In the genomic region with DNA sequence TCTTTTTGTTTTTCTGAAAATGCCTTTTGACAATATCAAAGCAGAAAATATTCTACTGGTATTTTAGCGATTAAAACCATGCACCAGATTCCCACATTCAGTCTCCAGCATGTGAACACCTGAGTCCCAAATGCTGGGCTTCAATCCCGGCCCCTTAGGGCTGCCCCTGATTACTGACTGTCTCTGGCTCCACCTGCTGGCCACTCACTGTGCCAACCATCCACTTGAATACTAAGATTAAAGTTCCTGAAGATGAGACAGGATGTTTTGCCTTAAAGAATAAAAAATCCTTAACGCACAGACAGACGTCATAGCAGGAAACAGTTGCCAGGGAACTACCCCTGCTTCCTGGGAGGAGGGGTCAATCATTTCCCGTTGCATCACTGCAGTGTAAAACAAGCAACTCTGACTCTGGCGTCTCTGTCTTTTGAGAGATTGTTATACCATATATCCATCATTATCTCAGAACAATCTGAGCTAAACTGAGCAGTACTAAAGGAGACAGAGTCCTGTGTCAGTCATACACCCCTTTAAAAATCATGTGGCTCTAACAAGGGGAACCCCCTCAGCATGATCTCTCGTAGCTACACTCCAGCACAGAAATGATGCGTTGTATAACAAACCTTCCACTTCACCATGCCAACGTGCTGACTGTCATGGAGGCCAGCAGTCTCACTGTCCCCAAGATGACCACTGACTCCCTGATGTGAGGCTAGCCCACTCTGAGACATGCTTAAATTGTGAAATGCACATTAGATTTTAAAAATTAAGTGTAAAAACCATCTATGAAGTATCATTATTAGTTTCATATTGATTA, we compare ENCODE assay signal across 9 mouse cellular contexts.
DNase-seq lines count a peak whose midpoint lies in the region; ATAC-seq and TF ChIP-seq lines count a peak whose summit lies in the region.
"Had no signal": no experiment of that assay in that cellular context is flagged by ENCODE, and none has a peak within 500 bp of the region (broad histone marks: within the 10 kb centered on the region; RNA-seq: fewer than 3 reads in every experiment).

No protein-coding gene starts in this region.

- no peak overlapping the region for H3K4me2 ChIP-seq in forebrain, postnatal 0 days (ENCODE audit: low read depth)
- H3K4me2 ChIP-seq in midbrain, embryonic 12.5 days (replicated peaks), result no peak overlapping the region
- H3K4me2 ChIP-seq in stomach, embryonic 14.5 days (replicated peaks; ENCODE audit: low read depth, low read length), result no peak overlapping the region
- H3K4me2 ChIP-seq: limb, embryonic 12.5 days had no signal

- TF ChIP-seq CTCF in forebrain, postnatal 0 days (IDR thresholded peaks at IDR 0.05; ENCODE audit: low read depth), result peak; percentile 93

- H3K36me3 ChIP-seq in forebrain, postnatal 0 days (ENCODE audit: insufficient read depth), result no peaks in the 10 kb centered on the region
- no peaks in the 10 kb centered on the region for H3K36me3 ChIP-seq in midbrain, embryonic 12.5 days
- no peaks in the 10 kb centered on the region for H3K36me3 ChIP-seq in stomach, embryonic 14.5 days (ENCODE audit: control insufficient read depth, insufficient read depth, low read length)
- H3K36me3 ChIP-seq: limb, embryonic 12.5 days had no signal

- DNase-seq in gastrocnemius, adult 18-20 months (ENCODE audit: low spot score), result peak; percentile 7
- DNase-seq in gastrocnemius, adult 8-10 months (ENCODE audit: low spot score in 2 of 2), result no peak
- peak; percentile 67 for DNase-seq in brain, adult 2 months (ENCODE audit: low read depth, low spot score)
- DNase-seq in forebrain, postnatal 0 days, result peak; percentile 85
- DNase-seq in induced T-regulatory cell, adult 2 months (ENCODE audit: low read depth), result peak; percentile 31
- DNase-seq in left cerebral cortex, postnatal 10 days (ENCODE audit: extremely low spot score in 1 of 2, low spot score in 2 of 2), result peak; percentile 51 to 66

- no peaks in the 10 kb centered on the region for H3K9me3 ChIP-seq in forebrain, postnatal 0 days (ENCODE audit: low read length)
- no peaks in the 10 kb centered on the region for H3K9me3 ChIP-seq in midbrain, embryonic 12.5 days
- H3K9me3 ChIP-seq in stomach, embryonic 14.5 days (ENCODE audit: control insufficient read depth, low read depth, low read length), result no peaks in the 10 kb centered on the region
- H3K9me3 ChIP-seq: limb, embryonic 12.5 days had no signal

- WGBS in forebrain, postnatal 0 days, result 35% methylated on average over 9 of the region's 9 CpGs
- WGBS in midbrain, embryonic 12.5 days, result 36% methylated on average over 9 of the region's 9 CpGs
- 29% methylated on average over 9 of the region's 9 CpGs for WGBS in stomach, embryonic 14.5 days

- H3K27ac ChIP-seq in forebrain, postnatal 0 days (ENCODE audit: low read depth, low read length), result no peak overlapping the region
- H3K27ac ChIP-seq in midbrain, embryonic 12.5 days (replicated peaks), result no peak overlapping the region
- H3K27ac ChIP-seq in stomach, embryonic 14.5 days (ENCODE audit: low read length), result no peak overlapping the region
- H3K27ac ChIP-seq: limb, embryonic 12.5 days had no signal

- no peaks in the 10 kb centered on the region for H3K27me3 ChIP-seq in forebrain, postnatal 0 days (ENCODE audit: insufficient read depth, low read length)
- H3K27me3 ChIP-seq in midbrain, embryonic 12.5 days, result no peaks in the 10 kb centered on the region
- no peaks in the 10 kb centered on the region for H3K27me3 ChIP-seq in stomach, embryonic 14.5 days (ENCODE audit: control insufficient read depth, insufficient read depth, low read length)
- H3K27me3 ChIP-seq: limb, embryonic 12.5 days had no signal

- H3K4me3 ChIP-seq in forebrain, postnatal 0 days (ENCODE audit: low read depth, low read length), result no peak overlapping the region
- H3K4me3 ChIP-seq in midbrain, embryonic 12.5 days, result no peak overlapping the region
- H3K4me3 ChIP-seq in stomach, embryonic 14.5 days (ENCODE audit: low read depth, low read length), result no peak overlapping the region
- H3K4me3 ChIP-seq: limb, embryonic 12.5 days had no signal

- peak; percentile 86 for ATAC-seq in forebrain, postnatal 0 days
- peak; percentile 90 for ATAC-seq in midbrain, embryonic 12.5 days (ENCODE audit: low FRiP score, low read depth)
- 0 out of 2 replicates have a peak, but pooled peaks have one; percentile 46 for ATAC-seq in stomach, embryonic 14.5 days (ENCODE audit: insufficient number of reproducible peaks, insufficient read depth, low FRiP score, low read depth)

- no peak overlapping the region for H3K9ac ChIP-seq in forebrain, postnatal 0 days
- no peak overlapping the region for H3K9ac ChIP-seq in midbrain, embryonic 12.5 days (replicated peaks)
- H3K9ac ChIP-seq in stomach, embryonic 14.5 days (replicated peaks; ENCODE audit: low read depth, low read length), result no peak overlapping the region
- H3K9ac ChIP-seq: limb, embryonic 12.5 days had no signal

- intact Hi-C loops in left cerebral cortex, postnatal 10 days (cut with DNase I), result loop anchor here (5.0 kb wide), 1 partner anchor 602 kb away; a partner anchor contains a TSS

- no peaks in the 10 kb centered on the region for H3K4me1 ChIP-seq in forebrain, postnatal 0 days (ENCODE audit: insufficient read depth)
- H3K4me1 ChIP-seq in midbrain, embryonic 12.5 days, result no peaks in the 10 kb centered on the region
- no peaks in the 10 kb centered on the region for H3K4me1 ChIP-seq in stomach, embryonic 14.5 days (ENCODE audit: control insufficient read depth, insufficient read depth, low read length)
- H3K4me1 ChIP-seq: limb, embryonic 12.5 days had no signal

Comparison
In these comparisons a context has a peak if more than half of its experiments do, and no peak if none do; other contexts are left out.
1. DNase-seq: peak in gastrocnemius, adult 18-20 months (single experiment), brain, adult 2 months (single experiment), forebrain, postnatal 0 days (single experiment), induced T-regulatory cell, adult 2 months (single experiment) and left cerebral cortex, postnatal 10 days (2 of 2); none in gastrocnemius, adult 8-10 months (0 of 2).
2. Peak in every context shown above with its lines, with median percentiles within 50 percentile points of each other: ATAC-seq.